Mouse (Mus musculus): ENCODE results near the gene Ces3a.
A peak's percentile ranks its signal among the peaks of the same experiment; 100 is the strongest.
"Not testable (repeated sequence)": the region's sequence is repeated elsewhere in the genome, so short reads cannot be mapped to it uniquely, and the experiment has no call there.

Ces3a gene

DNA sequence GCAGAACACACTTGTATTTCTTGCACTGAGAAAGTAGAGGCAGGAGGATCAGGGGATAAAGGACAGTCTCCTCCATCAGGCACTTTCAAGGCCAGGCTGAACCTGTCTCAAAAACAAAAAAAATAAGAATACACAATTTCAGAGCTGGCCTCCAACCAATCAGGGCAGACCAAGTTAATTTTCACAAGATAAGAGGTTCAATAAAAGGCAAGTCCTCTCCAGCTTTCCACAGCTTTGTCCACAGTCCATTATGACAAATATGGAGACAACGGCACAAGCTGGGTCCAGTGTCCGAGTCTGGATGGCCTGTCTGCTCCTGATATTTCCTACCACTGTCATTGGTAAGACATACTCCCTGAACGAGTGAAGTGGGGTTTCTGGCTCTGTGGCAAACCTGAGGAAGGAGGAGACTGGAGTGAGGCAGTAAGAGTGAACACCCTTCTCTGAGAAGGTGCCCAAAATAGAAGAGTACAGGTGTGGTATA is at the start of gene Ces3a:
Gene Ces3a, plus strand, starts transcription at position 231 of the 484 bp plus-strand sequence.
- no peak for DNase-seq (ENCODE audit: low spot score in 2 of 2)

GRCm38 (mm10) chr8:104999183-104999582 is 49.2 kb upstream of the Ces3a start:
- no peak for DNase-seq (ENCODE audit: low spot score in 2 of 2)

DNA sequence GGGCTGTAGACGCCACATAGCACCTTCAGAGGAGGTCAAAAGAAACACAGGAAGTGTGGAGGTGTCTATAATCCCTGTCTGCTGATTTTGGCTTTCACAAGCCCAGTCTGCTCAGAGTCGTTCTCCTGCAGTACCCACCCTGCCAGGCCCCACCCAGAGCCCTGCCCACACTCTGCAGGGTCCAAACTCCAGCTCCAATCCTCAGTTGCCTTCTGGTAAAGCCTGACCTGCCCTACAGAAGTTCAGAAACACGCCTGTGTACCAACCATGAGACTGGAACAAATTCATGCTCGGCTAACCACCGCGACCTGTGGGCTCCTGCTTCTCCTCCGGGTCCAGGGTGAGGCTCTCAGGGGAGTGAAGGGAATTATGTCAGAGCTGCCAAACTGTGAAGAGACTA is 47.8 kb upstream of the Ces3a start, which contains the start of gene Ces2h:
Gene Ces2h, plus strand, starts transcription at position 268 of the 400 bp plus-strand sequence.
- no peak for DNase-seq (ENCODE audit: low spot score in 2 of 2)

- no peak for DNase-seq (ENCODE audit: low spot score in 2 of 2)
These were observed 38.4 kb upstream of the Ces3a start for GRCm38 (mm10) chr8:105010000-105010399.

DNA sequence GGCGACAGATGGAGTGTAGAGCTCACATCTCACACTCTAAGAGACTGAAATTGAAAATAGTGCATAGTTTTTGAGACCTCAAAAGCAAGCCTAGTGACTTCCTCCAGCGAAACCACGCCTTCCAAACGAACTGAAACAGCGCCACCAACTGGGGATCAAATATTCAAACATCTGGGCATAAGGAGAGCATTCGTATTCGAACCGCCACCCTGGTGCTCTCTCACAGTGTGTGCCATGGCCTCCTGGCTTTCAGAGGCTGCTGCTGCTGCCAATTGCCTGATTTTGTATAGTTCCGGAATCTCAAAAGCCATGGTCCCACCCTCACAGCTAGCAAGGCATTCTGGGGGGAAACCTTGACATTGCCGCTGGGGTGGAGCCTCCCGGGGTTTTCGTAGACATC is 37.3 kb upstream of the Ces3a start:
- DNase-seq (ENCODE audit: low spot score in 2 of 2) = no peak

- DNase-seq (ENCODE audit: low spot score in 2 of 2) = no peak
These were observed 34.0 kb upstream of the Ces3a start for GRCm38 (mm10) chr8:105014391-105014790.

GRCm38 (mm10) chr8:105021954-105022353 is 26.4 kb upstream of the Ces3a start:
- DNase-seq (ENCODE audit: low spot score in 2 of 2) = no peak

DNA sequence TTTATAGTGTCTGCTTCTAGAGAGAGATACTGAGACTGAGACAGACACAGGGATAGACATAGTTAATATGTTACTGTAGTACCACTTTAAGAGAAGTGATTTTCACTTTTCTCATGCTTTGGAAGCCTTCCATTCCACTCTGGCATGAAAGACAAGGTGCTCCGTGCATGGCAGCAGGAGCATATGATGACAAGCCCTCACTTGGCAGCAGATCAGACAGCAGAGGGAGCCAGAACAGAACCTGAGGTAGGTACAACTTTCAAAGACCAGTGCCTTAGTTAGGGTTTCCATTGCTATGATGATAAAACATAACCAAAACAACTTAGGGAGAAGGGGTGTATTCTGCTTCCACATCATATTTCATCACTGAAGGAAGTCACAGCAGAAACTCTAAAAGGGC is 25.3 kb upstream of the Ces3a start:
- DNase-seq (ENCODE audit: low spot score in 2 of 2) = no peak

DNA sequence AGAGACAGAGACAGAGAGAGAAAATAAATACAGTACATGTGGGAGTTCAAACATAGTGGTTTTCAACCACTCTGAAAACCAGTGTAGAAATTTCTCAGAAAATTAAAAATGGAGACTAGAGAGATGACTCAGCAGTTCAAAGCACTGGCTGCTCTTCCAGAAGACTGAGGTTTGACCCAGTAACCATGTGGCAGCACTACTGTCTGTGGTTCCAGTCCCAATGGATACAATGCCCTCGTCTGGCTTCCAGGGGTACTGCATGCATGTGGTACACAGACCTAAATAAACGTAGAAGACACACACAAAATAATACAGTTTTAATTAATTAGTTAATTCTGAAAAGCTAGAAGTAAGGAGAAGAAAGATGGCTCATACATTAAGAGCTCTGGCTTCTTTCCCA is 23.4 kb upstream of the Ces3a start:
- DNase-seq (ENCODE audit: low spot score in 2 of 2) = no peak

- DNase-seq (ENCODE audit: low spot score in 2 of 2) = no peak
These were observed 4.9 kb upstream of the Ces3a start for GRCm38 (mm10) chr8:105043510-105043909.

- DNase-seq (ENCODE audit: low spot score in 2 of 2) = no peak
These were observed 2.5 kb upstream of the Ces3a start for GRCm38 (mm10) chr8:105045824-105046401.

- DNase-seq (ENCODE audit: low spot score in 2 of 2) = no peak
These were observed 7.8 kb downstream of the Ces3a start for GRCm38 (mm10) chr8:105056211-105056610.

DNA sequence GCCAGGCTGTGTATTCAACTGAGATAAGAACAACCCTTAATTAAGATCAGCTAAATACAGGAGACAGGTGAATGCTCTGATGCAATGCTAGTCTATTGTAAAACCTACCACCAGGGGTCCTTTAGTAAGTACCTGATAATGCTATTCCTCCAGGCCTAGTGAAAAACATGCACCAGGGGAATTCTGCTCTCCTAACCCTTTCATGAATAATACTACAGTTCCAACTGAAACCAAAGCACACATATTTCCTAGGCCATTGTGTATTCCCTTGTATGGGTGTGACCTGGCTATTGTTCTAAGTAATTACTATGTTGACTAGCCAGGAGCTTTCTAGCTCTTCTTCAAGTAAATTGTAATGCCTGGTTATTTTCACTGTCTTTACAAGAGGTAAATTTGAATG is 11.7 kb downstream of the Ces3a start:
- no peak for DNase-seq (ENCODE audit: low spot score in 2 of 2)

DNA sequence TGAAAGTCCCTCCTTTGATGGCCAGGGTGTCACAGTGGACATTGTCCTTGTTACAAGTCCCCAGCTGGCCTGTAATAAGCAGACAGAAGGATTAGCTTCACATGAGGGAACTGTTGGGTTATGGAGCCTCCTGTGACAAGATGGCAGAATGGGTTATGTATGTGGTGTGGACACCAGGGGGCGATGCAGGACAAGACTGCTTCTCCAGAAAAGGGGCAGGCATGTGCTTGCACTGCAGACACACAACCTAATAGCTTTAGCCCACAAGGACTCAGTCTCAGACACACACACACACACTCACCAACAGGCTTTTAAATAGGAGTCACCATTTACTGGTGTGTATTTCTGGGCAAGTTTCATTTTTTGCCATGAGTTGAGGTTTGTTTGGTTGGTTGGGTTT is 18.4 kb downstream of the Ces3a start:
- peak in 1 of 2 experiments; percentile 5 for DNase-seq (ENCODE audit: low spot score in 2 of 2)

GRCm38 (mm10) chr8:105067905-105068304 is 19.5 kb downstream of the Ces3a start:
- DNase-seq (ENCODE audit: low spot score in 2 of 2) = not testable (repeated sequence)

GRCm38 (mm10) chr8:105068971-105069370 is 20.6 kb downstream of the Ces3a start:
- DNase-seq (ENCODE audit: low spot score in 2 of 2) = no peak

DNA sequence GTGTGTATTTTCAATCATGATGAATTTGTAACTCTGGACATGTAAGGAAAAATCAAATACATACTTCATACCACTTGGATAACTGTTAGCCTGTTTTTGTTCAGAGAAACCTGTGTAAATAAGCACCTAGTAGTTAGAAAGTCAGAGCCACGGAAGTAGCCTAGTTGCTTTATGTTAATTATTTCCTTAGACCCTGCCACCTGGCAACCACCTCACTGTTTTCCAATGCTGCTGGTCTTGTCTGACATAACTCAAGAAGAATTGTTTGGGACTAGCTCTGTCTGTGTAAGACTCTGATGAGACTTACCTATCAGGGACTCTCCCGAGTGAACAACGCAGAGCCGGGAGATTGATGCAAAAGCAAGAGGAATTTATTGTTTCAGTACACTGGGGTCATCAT is 28.2 kb downstream of the Ces3a start:
- no peak for DNase-seq (ENCODE audit: low spot score in 2 of 2)

DNA sequence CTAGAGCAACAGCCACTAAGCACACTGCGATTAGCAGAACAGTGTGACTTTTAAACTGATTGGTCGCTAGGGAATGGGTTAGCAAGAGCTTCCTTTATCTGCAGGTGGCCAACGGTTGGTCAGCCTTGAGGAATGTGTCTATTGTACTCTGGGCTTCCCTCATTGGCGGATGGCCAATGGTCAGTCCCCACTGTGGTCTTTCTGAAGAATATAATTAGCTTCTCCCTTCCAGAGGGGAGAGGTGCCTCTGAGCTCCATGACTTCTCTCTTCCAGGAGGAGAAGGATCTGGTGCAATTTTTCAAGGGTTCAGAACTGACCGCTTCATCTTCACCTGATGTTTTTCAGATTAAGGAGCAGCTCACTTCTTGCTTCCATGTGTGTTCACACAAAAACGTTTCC is 28.7 kb downstream of the Ces3a start:
- DNase-seq (ENCODE audit: low spot score in 2 of 2) = no peak

DNA sequence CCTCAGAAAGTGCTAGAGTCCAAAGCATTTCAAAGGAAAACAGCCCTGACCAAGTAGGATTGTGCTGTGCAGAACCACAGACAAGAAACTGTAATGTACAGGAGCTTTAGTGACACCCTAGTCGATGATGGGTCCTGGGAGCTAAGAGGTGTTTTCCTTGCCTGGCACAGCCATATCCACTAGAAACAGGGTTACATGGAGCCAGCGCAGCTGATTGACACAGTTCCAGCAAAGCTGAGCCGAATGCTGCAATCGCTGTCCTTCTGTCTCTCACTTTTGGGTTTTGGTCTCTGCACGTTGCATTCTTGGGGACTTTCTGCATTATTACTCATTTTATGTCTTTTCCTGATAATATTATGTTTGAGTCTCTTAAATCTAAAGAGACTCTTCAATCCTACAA is 30.2 kb downstream of the Ces3a start:
- no peak for DNase-seq (ENCODE audit: low spot score in 2 of 2)

DNA sequence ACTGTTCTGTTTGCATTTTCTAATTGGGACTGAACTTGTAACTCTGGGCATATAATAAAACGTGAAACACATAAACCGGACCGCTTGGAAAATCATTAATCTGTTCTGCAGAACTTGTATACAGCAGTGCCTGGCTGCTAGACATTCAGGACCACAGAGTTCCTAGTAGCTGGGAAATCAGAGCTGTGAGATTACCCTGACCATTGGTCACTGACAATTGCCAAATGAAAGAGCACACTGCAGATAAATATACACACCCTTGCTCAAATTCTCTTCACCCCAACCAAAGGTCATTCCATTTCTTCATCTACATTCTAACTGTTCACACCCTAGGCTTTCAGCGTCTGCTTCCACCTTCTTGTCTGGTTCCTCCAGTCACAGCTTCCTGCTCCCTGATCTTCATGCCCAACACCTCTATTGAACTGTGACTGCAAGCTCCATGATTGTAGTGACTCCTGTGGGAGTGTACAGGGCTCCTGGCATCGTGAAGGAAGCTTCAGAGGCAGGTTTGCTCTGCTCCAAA is 32.5 kb downstream of the Ces3a start:
- no peak for DNase-seq (ENCODE audit: low spot score in 2 of 2)

GRCm38 (mm10) chr8:105083449-105084050 is 35.1 kb downstream of the Ces3a start, which contains the start of gene Ces3b:
Ces3b (plus strand) TSS chr8:105083753.
- DNase-seq (ENCODE audit: low spot score in 2 of 2) = no peak

GRCm38 (mm10) chr8:105088166-105088565 is 39.8 kb downstream of the Ces3a start:
- not testable (repeated sequence) for DNase-seq (ENCODE audit: low spot score in 2 of 2)

- no peak for DNase-seq (ENCODE audit: low spot score in 2 of 2)
These were observed 40.2 kb downstream of the Ces3a start for GRCm38 (mm10) chr8:105088581-105088980.
